Mouse (Mus musculus) forebrain, embryonic 15.5 days (tissue): Measurements from ENCODE around the gene Apoa1. TPM values are rescaled to one million over a fixed set of nuclear protein-coding genes. Genes with fewer than 3 reads are reported as not detected.

Source experiments
- ATAC-seq: fragments of 200-750 bp; cut with Nextera tagmentation; replicated peaks from 2 replicates; pipeline ENCODE4 v1.8.0; 2017; ENCODE audit warnings: mild to moderate bottlenecking, moderate TSS enrichment, moderate library complexity
- H3K27ac ChIP-seq: fragments of 300-500 bp; sonication (generic); replicated peaks from 2 replicates; pipeline ENCODE4 v1.5.1; 2015; ENCODE audit warnings: mild to moderate bottlenecking, inconsistent platforms
- H3K27me3 ChIP-seq: fragments of 300-500 bp; sonication (generic); 2 replicates; pipeline ENCODE4 v1.6.1; 2015; ENCODE audit warnings: inconsistent platforms
- H3K36me3 ChIP-seq: fragments of 300-500 bp; sonication (generic); 2 replicates; pipeline ENCODE4 v1.6.1; 2015; ENCODE audit warnings: mild to moderate bottlenecking, inconsistent platforms
- H3K4me1 ChIP-seq: fragments of 300-500 bp; sonication (generic); 2 replicates; pipeline ENCODE4 v1.6.1; 2015; ENCODE audit warnings: inconsistent platforms
- H3K4me2 ChIP-seq: fragments of 300-500 bp; sonication (generic); replicated peaks from 2 replicates; pipeline ENCODE4 v1.6.1; 2015; ENCODE audit warnings: mild to moderate bottlenecking, inconsistent platforms
- H3K4me3 ChIP-seq: fragments of 300-500 bp; sonication (generic); 2 replicates; pipeline ENCODE4 v1.5.1; 2015; ENCODE audit warnings: mild to moderate bottlenecking, inconsistent platforms
- H3K9ac ChIP-seq: fragments of 300-500 bp; sonication (generic); replicated peaks from 2 replicates; pipeline ENCODE4 v1.6.1; 2015; ENCODE audit warnings: mild to moderate bottlenecking, inconsistent platforms
- H3K9me3 ChIP-seq: fragments of 300-500 bp; sonication (generic); 2 replicates; pipeline ENCODE4 v1.6.1; 2016; ENCODE audit warnings: inconsistent platforms
- WGBS: fragments of 180-500 bp; shearing (Covaris S2); methylation state at CpG from one replicate; pipeline ENCODE4 v1.1.7; 2015; ENCODE audit warnings: mixed read lengths; 5-methylcytosine and 5-hydroxymethylcytosine counted together
- polyA plus RNA-seq: library from polyadenylated mRNA; unstranded; fragments of >200 nt; fragmentation: Nextera tagmentation; extraction: Ambion mirVana; gene quantifications from 2 replicates; pipeline ENCODE4 v1.2.1, GENCODE M21; 2015

Gene Apoa1
- polyA plus RNA-seq, 1 experiment from 2014 or later, result 1.7 TPM

DNA sequence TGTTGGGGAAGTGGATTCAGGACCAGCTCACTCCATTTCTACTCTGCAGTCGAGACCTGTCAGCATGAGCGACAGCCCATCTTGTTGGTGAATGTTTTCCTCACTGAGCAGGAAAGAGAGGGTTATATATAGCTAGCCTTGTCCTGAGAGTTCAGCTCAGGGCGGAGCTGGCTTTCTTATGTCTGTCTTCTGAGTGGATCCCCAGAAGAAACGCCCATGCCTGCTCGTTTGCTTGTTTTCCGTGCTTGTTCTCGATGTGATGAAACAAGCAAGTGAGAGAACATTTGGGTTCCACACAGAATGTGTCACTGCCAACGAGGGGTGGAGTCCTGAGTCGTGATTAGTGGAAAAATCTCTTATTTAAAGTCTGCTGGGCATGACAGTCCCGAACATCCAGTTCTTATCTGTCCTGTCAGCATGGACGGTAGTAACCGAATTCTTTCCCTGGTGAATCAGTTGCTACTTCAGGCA lies 31.6 kb upstream of the Apoa1 start:
- 83% methylated on average over 12 of the region's 12 CpGs for WGBS
- Histone ChIP-seq H3K4me3 (no peak overlapping the region), H3K9me3 (no peaks in the 10 kb centered on the region), H3K4me2 (no peak overlapping the region), H3K27me3 (no peaks in the 10 kb centered on the region), H3K9ac (no peak overlapping the region), H3K27ac (no peak overlapping the region), H3K36me3 (peaks cover 19% of the 10 kb centered on the region), H3K4me1 (no peaks in the 10 kb centered on the region)
- no peak for ATAC-seq

DNA sequence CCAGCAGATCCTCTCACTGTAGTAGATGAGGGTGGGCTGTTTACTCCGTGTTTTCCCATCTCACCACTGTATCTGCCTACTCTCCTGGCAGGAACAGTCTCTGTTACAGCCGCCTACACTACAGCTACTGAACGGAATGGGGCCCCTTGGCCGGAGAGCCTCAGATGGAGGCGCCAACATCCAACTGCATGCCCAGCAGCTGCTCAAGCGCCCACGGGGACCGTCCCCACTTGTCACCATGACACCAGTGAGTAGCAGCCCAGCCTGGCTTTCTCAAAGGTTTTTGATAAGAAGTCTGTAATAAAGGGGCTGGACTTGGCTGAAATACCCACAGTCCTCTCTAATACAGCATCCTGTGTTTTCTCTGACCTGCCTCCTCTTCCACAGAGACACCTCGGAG lies 29.9 kb upstream of the Apoa1 start:
- no peak for ATAC-seq
- Histone ChIP-seq H3K4me2 (no peak overlapping the region), H3K9ac (no peak overlapping the region), H3K4me3 (no peak overlapping the region), H3K27me3 (no peaks in the 10 kb centered on the region), H3K9me3 (no peaks in the 10 kb centered on the region), H3K36me3 (peaks cover 25% of the 10 kb centered on the region), H3K4me1 (no peaks in the 10 kb centered on the region), H3K27ac (no peak overlapping the region)
- WGBS, result 82% methylated on average over 9 of the region's 9 CpGs

DNA sequence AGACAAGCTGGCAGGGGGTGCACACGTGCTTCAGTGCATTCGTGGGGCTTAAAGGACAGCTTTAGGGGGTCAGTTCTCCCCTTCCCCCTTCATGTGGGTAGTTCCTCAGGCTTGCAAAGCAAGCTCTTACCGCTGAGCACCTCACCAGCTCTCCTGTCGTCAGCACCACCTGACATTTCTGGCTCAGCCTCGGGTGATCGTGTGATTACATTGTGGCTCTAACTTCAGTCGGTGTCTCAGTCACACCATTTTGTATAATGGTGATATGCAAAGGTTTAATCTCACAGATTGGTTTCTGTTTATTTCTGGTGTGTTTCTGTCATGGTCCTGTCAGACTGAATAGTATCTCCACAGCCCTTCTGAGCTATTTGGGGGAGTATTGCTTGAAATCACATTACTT lies 29.4 kb upstream of the Apoa1 start:
- 81% methylated on average over 7 of the region's 7 CpGs for WGBS

DNA sequence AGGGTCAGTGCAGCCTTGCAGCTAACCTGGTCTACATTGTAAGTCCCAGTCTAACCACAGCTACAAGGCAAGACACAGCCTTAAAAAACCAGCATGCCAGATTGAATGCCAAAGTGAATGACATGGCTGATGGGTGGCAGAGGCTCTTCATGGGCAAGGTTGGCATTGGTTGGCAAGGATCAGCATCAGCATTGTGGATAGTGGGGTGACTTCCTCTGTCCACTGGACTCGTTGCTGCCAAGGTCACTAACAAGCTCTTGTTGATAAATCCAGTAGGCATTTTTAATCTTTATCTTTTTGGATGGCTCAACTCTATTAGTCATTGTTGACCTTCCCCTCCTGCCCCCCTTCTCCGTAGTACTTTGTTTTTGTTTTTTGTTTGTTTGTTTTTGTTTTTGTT lies 28.8 kb upstream of the Apoa1 start:
- Histone ChIP-seq H3K27me3 (no peaks in the 10 kb centered on the region), H3K9me3 (no peaks in the 10 kb centered on the region), H3K4me3 (no peak overlapping the region), H3K9ac (no peak overlapping the region), H3K27ac (no peak overlapping the region), H3K4me1 (no peaks in the 10 kb centered on the region), H3K4me2 (no peak overlapping the region), H3K36me3 (peaks cover 25% of the 10 kb centered on the region)
- WGBS, result 96% methylated on average over 2 of the region's 2 CpGs
- no peak for ATAC-seq

More for the DNA sequence above, 29.4 kb upstream of the Apoa1 start:
- H3K4me3 ChIP-seq, result no peak overlapping the region
- no peaks in the 10 kb centered on the region for H3K27me3 ChIP-seq
- no peaks in the 10 kb centered on the region for H3K9me3 ChIP-seq
- no peak overlapping the region for H3K27ac ChIP-seq
- no peak for ATAC-seq
- no peak overlapping the region for H3K4me2 ChIP-seq
- peaks cover 25% of the 10 kb centered on the region for H3K36me3 ChIP-seq
- no peak overlapping the region for H3K9ac ChIP-seq
- no peaks in the 10 kb centered on the region for H3K4me1 ChIP-seq

DNA sequence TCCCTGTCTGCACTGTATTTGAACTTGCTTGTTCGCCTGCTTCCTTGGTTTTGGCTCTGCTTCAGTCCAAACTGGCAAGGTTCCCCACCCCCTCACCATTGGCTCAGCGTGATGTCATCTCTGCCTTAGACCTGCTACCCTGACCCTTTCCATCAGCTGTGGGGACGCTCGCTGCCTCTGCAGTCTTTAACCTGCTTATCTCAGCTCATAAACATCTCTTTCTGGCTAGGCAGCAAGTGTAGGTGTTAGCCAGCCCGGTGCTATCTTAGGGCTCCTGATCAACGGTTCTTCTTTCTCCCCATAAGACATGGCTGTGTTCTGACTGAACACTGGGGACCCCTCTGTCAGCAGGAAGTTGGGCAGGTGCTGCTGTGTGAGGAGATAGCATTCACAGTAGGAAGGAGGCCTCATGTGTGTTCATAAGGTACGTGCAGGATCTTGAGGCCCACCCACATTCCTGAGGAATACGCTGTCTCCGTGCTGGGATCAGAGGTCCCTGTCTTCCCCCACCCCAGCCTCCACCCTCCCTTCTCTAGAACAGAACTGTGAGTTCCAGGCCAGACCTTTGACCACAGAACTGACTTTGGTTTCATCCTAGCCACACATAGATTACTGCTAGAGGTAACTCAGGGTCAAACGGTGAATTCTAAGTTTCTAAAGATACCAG lies 21.4 kb upstream of the Apoa1 start:
- peaks cover 16% of the 10 kb centered on the region for H3K36me3 ChIP-seq

DNA sequence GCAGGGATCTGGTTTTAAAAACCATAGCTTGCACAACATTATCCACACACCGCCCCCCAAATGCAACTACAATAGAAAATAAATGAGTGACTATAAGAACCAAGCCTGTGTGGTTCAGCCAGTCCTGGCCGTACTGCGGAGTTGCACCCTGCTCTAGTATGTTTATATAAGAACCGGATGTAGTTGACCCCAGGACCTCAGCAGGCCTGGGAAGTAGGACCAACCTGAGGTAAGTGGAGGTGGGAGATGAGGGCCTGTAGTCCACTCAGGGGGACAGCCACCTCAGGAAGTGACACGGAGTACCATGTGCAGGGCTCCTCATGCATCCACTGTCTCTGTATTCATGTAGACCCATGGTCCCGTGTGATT lies 20.9 kb upstream of the Apoa1 start:
- no peak overlapping the region for H3K27ac ChIP-seq
- H3K9me3 ChIP-seq, result no peaks in the 10 kb centered on the region
- H3K27me3 ChIP-seq, result no peaks in the 10 kb centered on the region
- H3K4me3 ChIP-seq, result no peak overlapping the region
- ATAC-seq, result no peak
- peaks cover 17% of the 10 kb centered on the region; the same call in 1 of the 2 replicates for H3K36me3 ChIP-seq
- H3K4me2 ChIP-seq, result no peak overlapping the region
- WGBS, result 97% methylated on average over 6 of the region's 6 CpGs
- H3K9ac ChIP-seq, result no peak overlapping the region
- H3K4me1 ChIP-seq, result no peaks in the 10 kb centered on the region

More for the DNA sequence above, 21.4 kb upstream of the Apoa1 start:
- WGBS, result 90% methylated on average over 10 of the region's 10 CpGs
- Histone ChIP-seq H3K4me2 (no peak overlapping the region), H3K4me1 (no peaks in the 10 kb centered on the region), H3K27ac (no peak overlapping the region), H3K9me3 (no peaks in the 10 kb centered on the region), H3K9ac (no peak overlapping the region), H3K4me3 (no peak overlapping the region), H3K27me3 (no peaks in the 10 kb centered on the region)
- no peak for ATAC-seq

DNA sequence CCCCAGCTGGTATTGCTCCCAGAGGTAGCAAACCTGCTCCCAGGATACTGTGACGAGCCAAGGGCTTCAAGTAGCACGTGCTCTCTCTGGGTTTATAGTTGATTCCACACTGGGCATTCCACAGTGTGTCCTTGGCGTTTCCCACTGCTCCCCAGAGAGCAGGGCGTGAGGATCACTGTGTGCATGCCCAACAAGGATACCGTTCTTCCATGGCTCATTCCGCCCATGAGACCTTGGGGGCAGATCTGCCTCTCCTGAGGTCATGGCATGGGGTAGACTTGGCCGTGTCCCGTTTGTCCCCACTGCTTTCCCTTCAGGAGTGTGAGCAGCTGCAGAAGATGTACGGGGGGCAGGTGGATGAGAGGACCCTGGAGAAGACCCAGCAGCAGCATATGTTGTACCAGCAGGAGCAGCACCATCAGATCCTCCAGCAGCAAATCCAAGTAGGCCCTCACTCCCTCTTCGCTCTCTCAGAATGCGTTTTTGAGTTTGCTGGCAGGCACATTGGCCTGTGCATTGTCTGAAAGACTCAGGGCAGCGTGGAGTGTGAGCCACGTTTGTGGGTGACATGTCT lies 19.9 kb upstream of the Apoa1 start:
- no peaks in the 10 kb centered on the region for H3K9me3 ChIP-seq
- H3K36me3 ChIP-seq, result peaks cover 19% of the 10 kb centered on the region; the same call in 1 of the 2 replicates
- no peak overlapping the region for H3K27ac ChIP-seq
- H3K4me2 ChIP-seq, result no peak overlapping the region
- no peak for ATAC-seq
- H3K27me3 ChIP-seq, result no peaks in the 10 kb centered on the region
- WGBS, result 91% methylated on average over 13 of the region's 13 CpGs
- no peaks in the 10 kb centered on the region for H3K4me1 ChIP-seq
- no peak overlapping the region for H3K4me3 ChIP-seq
- no peak overlapping the region for H3K9ac ChIP-seq

DNA sequence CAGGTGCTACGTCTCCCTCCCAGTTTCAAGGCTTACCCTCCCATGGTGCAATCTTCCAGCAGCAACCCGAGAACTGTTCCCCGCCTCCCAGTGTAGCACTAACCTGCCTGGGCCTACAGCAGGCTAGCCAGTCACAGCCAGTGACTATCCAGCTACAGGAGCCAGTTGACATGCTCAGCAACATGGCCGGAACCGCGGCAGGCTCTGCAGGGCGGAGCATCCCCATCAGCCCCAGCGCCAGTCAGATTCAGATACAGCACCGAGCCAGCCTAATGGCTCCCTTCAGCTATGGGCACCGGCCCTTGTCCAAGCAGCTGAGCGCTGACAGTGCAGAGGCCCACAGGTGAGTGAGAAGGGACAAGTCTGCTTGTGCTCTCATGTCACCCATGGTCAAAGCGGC lies 17.9 kb upstream of the Apoa1 start:
- H3K4me1 ChIP-seq, result no peaks in the 10 kb centered on the region
- 91% methylated on average over 12 of the region's 12 CpGs for WGBS
- H3K9ac ChIP-seq, result no peak overlapping the region
- H3K4me3 ChIP-seq, result no peak overlapping the region
- H3K4me2 ChIP-seq, result no peak overlapping the region
- peaks cover 17% of the 10 kb centered on the region; the same call in 1 of the 2 replicates for H3K36me3 ChIP-seq
- no peak overlapping the region for H3K27ac ChIP-seq
- H3K27me3 ChIP-seq, result no peaks in the 10 kb centered on the region
- no peak for ATAC-seq
- H3K9me3 ChIP-seq, result no peaks in the 10 kb centered on the region

DNA sequence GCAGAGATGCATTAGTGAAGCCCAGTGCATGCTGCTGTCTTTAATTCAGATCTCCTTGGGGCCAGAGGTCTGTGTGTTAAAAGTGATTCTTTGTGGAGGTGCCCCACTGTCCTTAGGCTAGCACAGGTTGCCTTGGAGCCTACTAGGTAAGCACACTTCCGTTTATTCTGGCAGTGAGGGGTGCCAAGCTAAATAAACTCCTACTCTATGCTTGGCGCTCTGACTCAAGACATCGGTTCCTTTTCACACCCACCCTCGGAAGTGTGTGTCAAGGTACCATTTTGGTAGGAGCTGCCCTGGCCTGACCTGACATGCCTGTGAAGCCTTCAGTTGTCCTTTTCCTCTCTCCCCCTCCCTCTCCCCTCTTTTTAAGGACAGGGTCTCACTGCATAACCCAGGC lies 14.1 kb upstream of the Apoa1 start:
- H3K27me3 ChIP-seq, result no peaks in the 10 kb centered on the region
- no peak overlapping the region for H3K4me3 ChIP-seq
- H3K4me1 ChIP-seq, result no peaks in the 10 kb centered on the region
- 94% methylated on average over 4 of the region's 4 CpGs for WGBS
- 0 out of 2 replicates have a peak, but pooled peaks cover 13% of the 10 kb centered on the region for H3K36me3 ChIP-seq
- no peak overlapping the region for H3K9ac ChIP-seq
- H3K4me2 ChIP-seq, result no peak overlapping the region
- H3K9me3 ChIP-seq, result no peaks in the 10 kb centered on the region
- H3K27ac ChIP-seq, result no peak overlapping the region
- ATAC-seq, result no peak

DNA sequence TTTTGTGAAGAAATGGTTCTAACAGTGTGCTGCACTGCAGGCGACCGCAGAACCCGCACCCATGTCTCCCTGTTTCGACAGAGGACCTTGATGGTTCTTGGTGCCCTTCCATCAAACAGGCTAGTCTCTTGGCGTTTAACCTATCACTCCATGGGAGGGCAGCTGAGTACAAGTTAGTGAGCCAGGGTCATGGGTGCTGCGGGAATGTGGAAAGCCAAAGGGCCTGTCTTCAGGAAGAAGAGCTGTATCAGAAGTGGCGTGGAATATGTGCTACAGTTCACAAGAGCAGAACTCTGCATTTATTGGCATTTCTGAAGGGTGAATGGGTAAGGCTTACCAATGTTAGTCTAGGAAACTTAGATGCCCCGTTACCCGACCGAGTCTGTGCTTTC lies 13.4 kb upstream of the Apoa1 start:
- Histone ChIP-seq H3K9me3 (no peaks in the 10 kb centered on the region), H3K36me3 (0 out of 2 replicates have a peak, but pooled peaks cover 12% of the 10 kb centered on the region), H3K27me3 (no peaks in the 10 kb centered on the region), H3K9ac (no peak overlapping the region), H3K4me3 (no peak overlapping the region), H3K4me2 (no peak overlapping the region), H3K4me1 (no peaks in the 10 kb centered on the region), H3K27ac (no peak overlapping the region)
- ATAC-seq, result no peak
- 95% methylated on average over 10 of the region's 10 CpGs for whole genome bisulfite sequencing

DNA sequence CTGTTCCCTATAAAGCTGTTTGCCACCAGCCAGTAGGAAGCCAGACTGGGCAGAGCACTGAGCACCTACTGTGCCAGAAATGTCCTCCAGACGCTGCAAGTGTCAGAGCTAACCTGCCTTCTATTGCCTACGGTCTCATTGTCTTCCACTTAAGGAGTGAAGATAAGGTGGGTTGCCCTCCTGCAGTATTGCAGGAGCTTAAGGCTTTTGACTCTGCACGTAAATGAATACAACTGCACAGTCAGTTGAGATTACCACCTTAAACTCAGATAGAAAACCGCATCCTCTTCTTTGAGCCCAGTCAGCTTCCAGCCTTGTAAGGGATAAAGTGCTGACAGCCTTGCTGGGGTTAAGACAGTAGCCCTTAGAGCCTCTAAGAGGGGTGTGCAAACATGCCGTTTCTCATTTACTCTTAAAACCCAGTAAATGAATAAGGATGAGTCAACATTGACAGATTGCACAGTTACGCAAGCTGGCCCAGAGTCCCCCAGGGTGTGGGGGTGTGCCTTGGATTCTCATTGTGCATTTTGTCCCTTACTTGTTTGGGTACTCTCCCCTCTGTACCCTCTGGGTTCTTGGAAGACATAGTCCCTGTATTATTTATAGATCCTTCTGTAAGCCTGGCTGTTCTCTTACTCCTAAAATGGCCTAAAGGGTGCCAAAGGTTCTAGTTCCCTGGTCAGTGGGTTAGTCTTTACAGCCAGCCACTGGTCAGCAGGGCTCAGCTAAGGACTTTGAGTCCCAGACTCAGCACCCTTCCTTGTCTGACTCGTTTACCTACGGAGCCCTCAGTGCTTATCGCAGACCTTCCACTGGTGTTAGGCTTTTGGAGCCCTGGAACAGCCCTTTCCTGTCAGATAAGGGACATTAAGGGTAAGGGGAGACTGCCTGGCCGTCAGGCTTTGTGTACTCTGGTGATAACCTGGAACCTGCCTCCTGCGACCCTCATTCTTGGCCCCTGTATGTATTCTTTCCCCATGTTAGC lies 12.8 kb upstream of the Apoa1 start:
- Histone ChIP-seq H3K27ac (no peak overlapping the region), H3K4me2 (no peak overlapping the region), H3K4me1 (no peaks in the 10 kb centered on the region), H3K27me3 (no peaks in the 10 kb centered on the region), H3K9ac (no peak overlapping the region), H3K36me3 (0 out of 2 replicates have a peak, but pooled peaks cover 9% of the 10 kb centered on the region), H3K4me3 (no peak overlapping the region), H3K9me3 (no peaks in the 10 kb centered on the region)
- WGBS, result 92% methylated on average over 11 of the region's 11 CpGs
- ATAC-seq, result no peak
